In genomic region chr5:72167594-72168284, GRCm38 (mm10) we compare ENCODE assay signal across 8 mouse cellular contexts. TPM values are rescaled to one million over a fixed set of nuclear protein-coding genes. Genes with fewer than 3 reads are reported as not detected.
DNase-seq lines count a peak whose midpoint lies in the region; ATAC-seq lines count a peak whose summit lies in the region.

TSS of gene Commd8 (minus strand) at chr5:72168189.

- no peaks in the 10 kb centered on the region for H3K27me3 ChIP-seq in megakaryocyte, embryonic 14.5 days (replicated peaks)

- peak; percentile 74 for ATAC-seq in common myeloid progenitor, adult 5-6 weeks (replicated peaks; ENCODE audit: low read depth, poor library complexity, severe bottlenecking)

- no peaks in the 10 kb centered on the region for H3K9me3 ChIP-seq in megakaryocyte, embryonic 14.5 days

- peak within 1 kb of the TSS; percentile 93 for H3K4me3 ChIP-seq in megakaryocyte, embryonic 14.5 days (replicated peaks)

- peaks cover 31% of the 10 kb centered on the region for H3K4me1 ChIP-seq in megakaryocyte, embryonic 14.5 days

- peak; percentile 96 for DNase-seq in ZHBTc4 (ENCODE audit: low read depth, low spot score)
- peak; percentile 91 to 95 for DNase-seq in gastrocnemius, adult 8-10 months (ENCODE audit: low spot score in 2 of 2)
- DNase-seq in hindlimb bud, embryonic 11.5 days (ENCODE audit: extremely low spot score, low read depth, low spot score) = peak; percentile 81
- peak; percentile 89 to 94 for DNase-seq in left cerebral cortex, adult 8-10 months (ENCODE audit: low spot score in 2 of 2)
- DNase-seq in right cerebral cortex, postnatal 10 days (ENCODE audit: low spot score in 2 of 2) = peak; percentile 97
- DNase-seq in urinary bladder, postnatal 25 days (ENCODE audit: low spot score) = peak; percentile 94

- peaks cover 33% of the 10 kb centered on the region for H3K36me3 ChIP-seq in megakaryocyte, embryonic 14.5 days (replicated peaks; ENCODE audit: low read length)

RNA-seq across cellular contexts. Expression of gene Commd8, which starts in this region (rescaled TPM):
- 53.5 and 66.8 TPM in 2 replicates for total RNA-seq in common myeloid progenitor, adult 5-6 weeks (2017)
- total RNA-seq in gastrocnemius, adult 8-10 months (2022) = 10 to 100 TPM; 27.3 to 36.5 (median 31.9) TPM
- total RNA-seq in left cerebral cortex, adult 8-10 months (2022) = 10 to 100 TPM; 86.4 to 93.9 (median 92.0) TPM
- polyA plus RNA-seq in megakaryocyte, embryonic 14.5 days (2012; ENCODE audit: insufficient read depth, low replicate concordance) = 5.4 TPM in 1 of 2 replicates, not detected in the other

Comparison
In these comparisons a context has a peak if more than half of its experiments do, and no peak if none do; other contexts are left out.
1. Peak in every context shown above with its lines: DNase-seq, ATAC-seq and H3K4me3 ChIP-seq.